Mouse (Mus musculus) small intestine, adult 10 weeks (tissue): ENCODE results near the gene Gm20894. TPM values are rescaled to one million over a fixed set of nuclear protein-coding genes. Genes with fewer than 3 reads are reported as not detected.

Experiments
- polyA plus RNA-seq: library from polyadenylated mRNA; stranded (reverse); fragments of 350-450 nt; fragmentation: Illumina TruSeq; extraction: RNeasy Lipid Tissue Mini Kit (QIAGEN cat#74804); gene quantifications from one replicate; pipeline ENCODE4 v1.2.3, GENCODE M21; 2014; ENCODE audit warnings: low replicate concordance

Gm20894 gene
- polyA plus RNA-seq, result not detected

GRCm38 (mm10) chrY:28271412-28271811 lies at the start of gene Gm20894:
Gene Gm20894 (minus strand): TSS chrY:28271512.

